Mouse (Mus musculus) brain, embryonic 14.5 days (tissue): ENCODE data around the gene Asxl1.

ENCODE experiments used
- CTCF ChIP-seq: fragments of 200-500 bp; IDR thresholded peaks from 2 replicates; pipeline ENCODE4 v1.5.1; 2012; ENCODE audit warnings: inconsistent platforms, mild to moderate bottlenecking, moderate library complexity, borderline replicate concordance; ENCODE audit not compliant: insufficient read depth, insufficient read length; ENCODE audit errors: extremely low read depth
- POLR2A ChIP-seq: fragments of 200-500 bp; IDR thresholded peaks from 2 replicates; pipeline ENCODE4 v1.6.1; 2012; ENCODE audit warnings: mild to moderate bottlenecking, inconsistent platforms, borderline replicate concordance; ENCODE audit not compliant: poor library complexity, insufficient read depth, insufficient read length, severe bottlenecking; ENCODE audit errors: extremely low read depth

GRCm38 (mm10) chr2:153325706-153326376 is 19.8 kb upstream of the Asxl1 start:
- TF ChIP-seq POLR2A = no peak
- no peak for TF ChIP-seq CTCF
